ENCODE assay signal across 19 mouse cellular contexts in genomic region chr3:31100802-31101201, GRCm38 (mm10). TPM values are rescaled to one million over a fixed set of nuclear protein-coding genes. Genes with fewer than 3 reads are reported as not detected.
A peak's percentile ranks its signal among the peaks of the same experiment; 100 is the strongest.
DNase-seq lines count a peak whose midpoint lies in the region; ATAC-seq and TF ChIP-seq lines count a peak whose summit lies in the region.
"Had no signal": no experiment of that assay in that cellular context is flagged by ENCODE, and none has a peak within 500 bp of the region (broad histone marks: within the 10 kb centered on the region; RNA-seq: fewer than 3 reads in every experiment).

No protein-coding gene starts in this region.

- 97% methylated on average over 3 of the region's 3 CpGs for WGBS in hindbrain, embryonic 12.5 days
- WGBS in hindbrain, embryonic 16.5 days, result 93% methylated on average over 3 of the region's 3 CpGs
- 98% methylated on average over 3 of the region's 3 CpGs for WGBS in neural tube, embryonic 11.5 days
- WGBS in neural tube, embryonic 15.5 days, result 89% methylated on average over 3 of the region's 3 CpGs

- H3ac ChIP-seq in myocyte (ENCODE audit: control insufficient read depth, insufficient read length), result no peak overlapping the region

- H3K4me3 ChIP-seq in hindbrain, embryonic 12.5 days, result no peak overlapping the region
- no peak overlapping the region for H3K4me3 ChIP-seq in hindbrain, embryonic 16.5 days (ENCODE audit: low read length)
- no peak overlapping the region for H3K4me3 ChIP-seq in neural tube, embryonic 11.5 days (ENCODE audit: low read depth, low read length)
- H3K4me3 ChIP-seq in myocyte, result no peak overlapping the region
- no peak overlapping the region for H3K4me3 ChIP-seq in neural tube, embryonic 15.5 days (replicated peaks)
- H3K4me3 ChIP-seq: forebrain, embryonic 13.5 days had no signal

- H3K27me3 ChIP-seq in hindbrain, embryonic 12.5 days, result no peaks in the 10 kb centered on the region
- no peaks in the 10 kb centered on the region for H3K27me3 ChIP-seq in hindbrain, embryonic 16.5 days (replicated peaks; ENCODE audit: control insufficient read depth, insufficient read depth, low read length)
- no peaks in the 10 kb centered on the region for H3K27me3 ChIP-seq in neural tube, embryonic 11.5 days (ENCODE audit: control insufficient read depth, insufficient read depth, low read length)
- no peaks in the 10 kb centered on the region for H3K27me3 ChIP-seq in myocyte (ENCODE audit: control insufficient read depth, insufficient read depth, insufficient read length)
- H3K27me3 ChIP-seq in neural tube, embryonic 15.5 days (replicated peaks), result no peaks in the 10 kb centered on the region
- H3K27me3 ChIP-seq: forebrain, embryonic 13.5 days; heart, embryonic 12.5 days; Patski had no signal

- H3K36me3 ChIP-seq in hindbrain, embryonic 12.5 days, result 0 out of 2 replicates have a peak, but pooled peaks cover 3% of the 10 kb centered on the region
- H3K36me3 ChIP-seq in hindbrain, embryonic 16.5 days (ENCODE audit: control insufficient read depth, insufficient read depth, low read length), result 0 out of 2 replicates have a peak, but pooled peaks cover 2% of the 10 kb centered on the region
- 0 out of 2 replicates have a peak, but pooled peaks cover 3% of the 10 kb centered on the region for H3K36me3 ChIP-seq in neural tube, embryonic 11.5 days (ENCODE audit: control insufficient read depth, insufficient read depth, low read length)
- peaks cover 7% of the 10 kb centered on the region for H3K36me3 ChIP-seq in myocyte (ENCODE audit: control insufficient read depth, insufficient read depth)
- H3K36me3 ChIP-seq in neural tube, embryonic 15.5 days, result no peaks in the 10 kb centered on the region

- no peak for TF ChIP-seq POLR2A in myocyte (IDR thresholded peaks at IDR 0.05; ENCODE audit: insufficient read length, low read depth)

- peaks cover 54% of the 10 kb centered on the region for H3K4me1 ChIP-seq in hindbrain, embryonic 12.5 days
- peaks cover 32% of the 10 kb centered on the region for H3K4me1 ChIP-seq in hindbrain, embryonic 16.5 days (ENCODE audit: control insufficient read depth, insufficient read depth, low read depth, low read length)
- peaks cover 31% of the 10 kb centered on the region for H3K4me1 ChIP-seq in neural tube, embryonic 11.5 days (ENCODE audit: control insufficient read depth, insufficient read depth, low read length)
- peaks cover 54% of the 10 kb centered on the region for H3K4me1 ChIP-seq in neural tube, embryonic 15.5 days

- H3K9ac ChIP-seq in hindbrain, embryonic 12.5 days, result no peak overlapping the region
- H3K9ac ChIP-seq in hindbrain, embryonic 16.5 days (ENCODE audit: low read depth, low read length), result no peak overlapping the region
- H3K9ac ChIP-seq in neural tube, embryonic 11.5 days (ENCODE audit: low read length), result no peak overlapping the region
- no peak overlapping the region for H3K9ac ChIP-seq in neural tube, embryonic 15.5 days (replicated peaks)
- H3K9ac ChIP-seq: forebrain, embryonic 13.5 days; forebrain, postnatal 0 days; heart, embryonic 12.5 days had no signal

- no peak for ATAC-seq in hindbrain, embryonic 12.5 days (ENCODE audit: low FRiP score)
- ATAC-seq in hindbrain, embryonic 16.5 days, result no peak
- ATAC-seq in neural tube, embryonic 11.5 days (ENCODE audit: insufficient read depth, low FRiP score, low TSS enrichment), result no peak
- no peak for ATAC-seq in neural tube, embryonic 15.5 days (ENCODE audit: low FRiP score)
- ATAC-seq: forebrain, embryonic 13.5 days; forebrain, postnatal 0 days; Patski had no signal

- 0 out of 2 replicates have a peak overlapping the region, but pooled peaks have one; percentile 11 for H3K4me2 ChIP-seq in hindbrain, embryonic 12.5 days (replicated peaks)
- H3K4me2 ChIP-seq in hindbrain, embryonic 16.5 days (ENCODE audit: low read length), result no peak overlapping the region
- peak overlapping the region; percentile 26; the same call in 1 of the 2 replicates for H3K4me2 ChIP-seq in neural tube, embryonic 11.5 days (ENCODE audit: low read depth)
- peak overlapping the region; percentile 90 for H3K4me2 ChIP-seq in myocyte (ENCODE audit: low read depth)
- H3K4me2 ChIP-seq in neural tube, embryonic 15.5 days, result peak overlapping the region; percentile 11; the same call in 1 of the 2 replicates

- H3K79me2 ChIP-seq in myocyte (ENCODE audit: control insufficient read depth, insufficient read depth), result peaks cover 100% of the 10 kb centered on the region

- DNase-seq in neural tube, embryonic 11.5 days (ENCODE audit: low spot score), result no peak
- DNase-seq in neural tube, embryonic 10.5 days (ENCODE audit: extremely low spot score, low spot score), result no peak
- DNase-seq in thymus, postnatal 10 days (ENCODE audit: low spot score in 2 of 2), result no peak
- no peak for DNase-seq in cerebellum, postnatal 14 days
- DNase-seq: adrenal gland, postnatal 14 days; cerebellum, adult 18-20 months; cerebellum, adult 9-11 months; forebrain, postnatal 0 days; gastrocnemius, postnatal 14 days; heart, postnatal 36 days had no signal

- H3K27ac ChIP-seq in hindbrain, embryonic 12.5 days, result no peak overlapping the region
- H3K27ac ChIP-seq in hindbrain, embryonic 16.5 days (ENCODE audit: low read depth, low read length), result no peak overlapping the region
- H3K27ac ChIP-seq in neural tube, embryonic 11.5 days (ENCODE audit: low read depth, low read length), result no peak overlapping the region
- H3K27ac ChIP-seq in neural tube, embryonic 15.5 days (replicated peaks), result no peak overlapping the region
- H3K27ac ChIP-seq: embryonic facial prominence, embryonic 10.5 days; forebrain, embryonic 13.5 days had no signal

- no peaks in the 10 kb centered on the region for H3K9me3 ChIP-seq in hindbrain, embryonic 12.5 days (replicated peaks)
- H3K9me3 ChIP-seq in hindbrain, embryonic 16.5 days (ENCODE audit: control insufficient read depth, low read length), result no peaks in the 10 kb centered on the region
- H3K9me3 ChIP-seq in neural tube, embryonic 11.5 days (ENCODE audit: control insufficient read depth, low read length), result no peaks in the 10 kb centered on the region
- H3K9me3 ChIP-seq in neural tube, embryonic 15.5 days (replicated peaks), result no peaks in the 10 kb centered on the region
- H3K9me3 ChIP-seq: embryonic facial prominence, embryonic 10.5 days; forebrain, embryonic 13.5 days; heart, embryonic 12.5 days had no signal

TF ChIP-seq in myocyte, 11 proteins besides CTCF, POLR2A, EP300 and RAD21:
- TF ChIP-seq USF1 (IDR thresholded peaks at IDR 0.05; ENCODE audit: low read depth) (no peak), E2F4 (IDR thresholded peaks at IDR 0.05; ENCODE audit: insufficient read depth) (no peak), MYOG (IDR thresholded peaks at IDR 0.05; ENCODE audit: control insufficient read depth in 1 of 3, insufficient read depth in 1 of 3, insufficient read length in 2 of 3, low read depth in 2 of 3) (no peak), TCF3 (IDR thresholded peaks at IDR 0.05; ENCODE audit: insufficient read length, low read depth) (no peak), CEBPB (IDR thresholded peaks at IDR 0.05; ENCODE audit: insufficient read depth, poor library complexity, severe bottlenecking) (no peak), REST (IDR thresholded peaks at IDR 0.05; ENCODE audit: insufficient read depth, insufficient read length) (no peak)

RNA-seq across cellular contexts. Expression of gene Skil, which starts 5.9 kb away (rescaled TPM):
- polyA plus RNA-seq in hindbrain, embryonic 12.5 days (2016; fragmentation: Nextera tagmentation; extraction: Ambion mirVana), result 51.9 and 52.8 TPM in 2 replicates
- 20.4 and 23.5 TPM in 2 replicates for polyA plus RNA-seq in hindbrain, embryonic 16.5 days (2015; fragmentation: Nextera tagmentation; extraction: Ambion mirVana)
- polyA plus RNA-seq in neural tube, embryonic 11.5 days (2014; fragmentation: Nextera tagmentation; extraction: Ambion mirVana), result 57.4 and 60.1 TPM in 2 replicates
- 11.2 TPM for polyA plus RNA-seq in myocyte (2012; fragmentation: generic; extraction: Trizol)
- 21.3 and 23.2 TPM in 2 replicates for polyA plus RNA-seq in neural tube, embryonic 15.5 days (2015; fragmentation: Nextera tagmentation; extraction: Ambion mirVana)

RNA-seq across cellular contexts. Expression of gene Cldn11, which starts 48.9 kb away (rescaled TPM):
- polyA plus RNA-seq in hindbrain, embryonic 12.5 days (2016; fragmentation: Nextera tagmentation; extraction: Ambion mirVana), result 31.2 and 31.3 TPM in 2 replicates
- polyA plus RNA-seq in hindbrain, embryonic 16.5 days (2015; fragmentation: Nextera tagmentation; extraction: Ambion mirVana), result 50.5 and 72.7 TPM in 2 replicates
- polyA plus RNA-seq in neural tube, embryonic 11.5 days (2014; fragmentation: Nextera tagmentation; extraction: Ambion mirVana), result 19.0 and 20.9 TPM in 2 replicates
- not detected for polyA plus RNA-seq in myocyte (2012; fragmentation: generic; extraction: Trizol)
- 29.8 and 30.3 TPM in 2 replicates for polyA plus RNA-seq in neural tube, embryonic 15.5 days (2015; fragmentation: Nextera tagmentation; extraction: Ambion mirVana)
- polyA plus RNA-seq: activated CD4-positive, CD25-positive, alpha-beta regulatory T cell, adult 4 months; Patski had no signal

Comparison
In these comparisons a context has a peak if more than half of its experiments do, and no peak if none do; other contexts are left out.
1. RNA of gene Cldn11, which starts 48.9 kb away (polyA plus RNA-seq): 50.5 to 72.7 TPM in hindbrain, embryonic 16.5 days, 31.2 to 31.3 TPM in hindbrain, embryonic 12.5 days, 29.8 to 30.3 TPM in neural tube, embryonic 15.5 days and 19.0 to 20.9 TPM in neural tube, embryonic 11.5 days; not detected in myocyte (single experiment); every median in the first group is over 10 times any median in the second.